Mouse (Mus musculus) gastrocnemius, postnatal 14 days (tissue): ENCODE measurements around the gene Srcin1. TPM values are rescaled to one million over a fixed set of nuclear protein-coding genes. Genes with fewer than 3 reads are reported as not detected.

Experiments used
- DNase-seq: peaks from one replicate; pipeline ENCODE4 v3.0.0; 2021; ENCODE audit warnings: mixed read lengths
- intact Hi-C: fragments of 180-260 bp; cut with DNase I; formaldehyde crosslinking; loops from one replicate; pipeline ENCODE4 v1.15.1; 2025; ENCODE audit warnings: low total_unique reads
- total RNA-seq, 2 experiments: library from RNA; stranded (reverse); gene quantifications; 2 replicates each; pipeline ENCODE4 v1.2.3; 2021

Srcin1 gene
- total RNA-seq, 2 experiments from 2014 or later = 0.51 to 0.64 TPM

- DNase-seq = no peak
- intact Hi-C loops = loop anchor here (5.0 kb wide), 1 partner anchor 37 kb away; no protein-coding TSS in a partner anchor
These were observed 55.4 kb downstream of the Srcin1 start for GRCm38 (mm10) chr11:97520541-97520940.

- intact Hi-C loops = no loop called here
- DNase-seq = no peak
These were observed 62.9 kb downstream of the Srcin1 start for GRCm38 (mm10) chr11:97513066-97513465.

DNA sequence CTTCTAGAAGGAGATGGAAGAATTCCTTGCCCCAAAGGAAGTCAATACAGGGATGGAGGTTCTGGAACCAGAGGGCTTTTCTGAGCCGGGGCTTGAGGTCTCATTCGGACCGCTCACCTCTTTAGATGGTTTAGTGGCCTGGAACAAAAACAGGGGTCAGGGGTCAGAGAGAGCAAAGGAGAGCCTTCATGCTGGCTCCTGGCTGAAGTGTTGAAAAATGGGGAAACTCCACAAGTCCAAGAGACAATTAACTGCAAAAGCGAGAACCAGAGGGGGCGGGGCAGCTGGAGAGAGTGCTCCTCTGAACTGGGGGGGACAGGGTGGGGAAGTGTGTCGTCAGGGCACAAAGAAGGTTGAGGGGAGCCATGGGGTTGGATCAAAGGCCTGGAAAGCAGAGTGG lies 63.5 kb downstream of the Srcin1 start:
- DNase-seq = no peak
- intact Hi-C loops = no loop called here

DNA sequence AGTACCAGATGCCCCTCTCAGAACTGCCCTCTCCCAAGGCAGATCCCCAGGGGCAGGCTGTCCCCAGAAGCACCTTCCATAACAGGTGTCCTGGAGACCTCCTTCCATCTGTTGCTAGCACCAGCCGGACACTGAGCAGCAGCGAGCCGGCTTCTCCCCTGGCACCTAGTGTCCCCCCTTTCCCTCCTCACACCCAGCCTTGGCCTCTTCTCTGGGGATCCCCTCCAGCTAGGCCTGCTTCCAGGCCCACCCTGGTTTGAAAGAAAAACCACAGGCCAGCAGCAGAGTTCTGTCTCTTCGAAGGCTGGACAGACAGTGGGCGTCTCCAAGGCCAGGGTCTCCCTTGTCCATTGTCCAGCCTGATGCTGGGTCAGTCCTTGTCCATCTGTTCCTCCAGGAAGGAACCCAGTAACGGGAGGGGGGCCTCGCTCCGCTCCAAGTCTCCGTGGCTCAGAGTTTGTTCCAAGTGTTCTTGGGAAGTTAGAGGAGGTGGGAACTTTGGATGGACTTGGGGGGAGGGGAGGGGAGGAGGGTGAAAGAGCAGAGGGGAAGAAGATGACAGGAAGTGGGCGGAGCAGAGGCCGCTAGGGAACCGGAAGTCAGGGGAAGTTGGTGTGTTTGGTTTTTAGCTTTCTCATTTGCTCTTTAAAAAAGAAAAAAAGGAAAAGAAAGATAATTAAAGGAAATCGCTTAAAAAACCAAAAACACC lies 64.2 kb downstream of the Srcin1 start:
- DNase-seq = peak; percentile 54
- intact Hi-C loops = no loop called here

- intact Hi-C loops = no loop called here
- peak; percentile 73 for DNase-seq
These were observed 64.9 kb downstream of the Srcin1 start for GRCm38 (mm10) chr11:97510966-97511660.

DNA sequence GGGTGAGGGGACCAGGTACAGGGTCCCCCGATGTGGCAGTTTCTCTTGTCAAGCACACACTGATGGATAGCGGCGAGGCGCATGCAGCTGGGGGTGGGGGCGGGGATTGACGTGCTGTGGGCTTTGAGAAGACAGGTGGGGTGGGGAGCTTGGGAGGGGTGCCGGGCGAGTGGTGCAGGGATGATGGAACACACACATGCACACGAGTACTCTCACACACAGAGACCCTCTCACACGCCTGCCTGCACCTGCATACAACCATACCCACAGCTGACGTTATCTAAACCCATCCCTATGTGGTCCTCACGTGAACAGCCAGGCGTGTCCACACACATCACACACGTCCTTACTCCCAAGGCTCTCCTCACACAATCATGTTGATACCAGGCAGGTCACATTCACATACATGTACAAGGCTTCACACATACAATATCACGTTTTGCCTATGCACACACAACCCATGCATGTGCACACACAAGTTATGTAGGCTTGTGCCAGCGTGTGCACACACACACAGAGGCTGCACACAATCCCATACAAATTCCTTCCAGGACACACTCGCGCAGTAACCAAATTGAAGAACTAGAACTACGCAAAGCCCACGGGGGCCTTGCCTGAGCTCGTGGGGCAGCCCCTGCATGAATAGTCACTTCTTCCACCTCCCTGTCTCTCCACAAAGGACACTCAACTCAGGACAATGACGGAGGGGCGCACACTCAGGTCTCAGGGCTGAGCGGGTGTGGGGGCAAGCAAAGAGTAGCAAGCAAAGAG lies 66.1 kb downstream of the Srcin1 start:
- intact Hi-C loops = no loop called here

GRCm38 (mm10) chr11:97509058-97509457 lies 66.9 kb downstream of the Srcin1 start:
- intact Hi-C loops = no loop called here
- no peak for DNase-seq

More for the DNA sequence above, 66.1 kb downstream of the Srcin1 start:
- DNase-seq = no peak

- intact Hi-C loops = no loop called here
- no peak for DNase-seq
These were observed 67.8 kb downstream of the Srcin1 start for GRCm38 (mm10) chr11:97508198-97508597.

GRCm38 (mm10) chr11:97506331-97506730 lies 69.7 kb downstream of the Srcin1 start:
- no peak for DNase-seq
- intact Hi-C loops = no loop called here

DNA sequence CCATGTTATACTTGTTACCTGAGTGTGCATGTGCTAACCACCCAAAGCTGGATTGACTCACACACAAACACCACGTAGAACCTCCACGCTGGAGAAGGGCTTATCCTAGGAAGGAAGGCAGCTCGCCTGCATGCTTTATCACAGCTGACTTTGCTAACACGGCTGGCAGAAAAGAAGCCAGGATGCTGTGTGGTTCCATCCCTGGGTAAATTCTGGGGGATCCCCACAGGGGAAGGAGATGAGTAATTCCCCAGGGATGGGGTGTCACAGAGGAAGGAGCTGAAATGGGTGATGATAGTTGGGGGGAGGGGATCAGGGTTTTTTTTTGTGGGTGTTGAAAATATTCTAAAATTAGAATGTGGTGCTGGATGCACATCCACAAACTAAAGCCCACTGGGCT lies 70.2 kb downstream of the Srcin1 start:
- intact Hi-C loops = no loop called here
- DNase-seq = no peak

GRCm38 (mm10) chr11:97502846-97503245 lies 73.1 kb downstream of the Srcin1 start:
- intact Hi-C loops = no loop called here
- no peak for DNase-seq

DNA sequence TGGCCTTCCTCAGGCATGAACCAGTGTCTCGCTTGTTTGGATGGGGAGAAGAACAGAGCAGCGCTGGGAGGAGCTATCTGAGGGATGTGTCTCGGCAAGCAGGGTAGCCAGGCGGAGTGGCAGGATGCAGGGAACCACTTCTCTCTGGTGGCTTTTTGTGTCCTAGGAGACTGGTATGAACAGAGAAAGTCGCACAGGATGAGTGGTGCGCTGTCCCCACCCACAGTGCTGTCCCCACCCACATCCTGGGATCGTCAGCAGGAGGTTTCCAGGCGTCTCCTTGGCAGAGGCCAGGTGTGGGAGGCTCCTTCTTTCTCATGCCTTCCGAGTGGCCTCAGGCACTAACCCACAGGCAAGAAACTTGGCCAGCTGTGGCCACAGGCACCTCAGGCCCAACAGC lies 73.6 kb downstream of the Srcin1 start:
- intact Hi-C loops = no loop called here
- no peak for DNase-seq

DNA sequence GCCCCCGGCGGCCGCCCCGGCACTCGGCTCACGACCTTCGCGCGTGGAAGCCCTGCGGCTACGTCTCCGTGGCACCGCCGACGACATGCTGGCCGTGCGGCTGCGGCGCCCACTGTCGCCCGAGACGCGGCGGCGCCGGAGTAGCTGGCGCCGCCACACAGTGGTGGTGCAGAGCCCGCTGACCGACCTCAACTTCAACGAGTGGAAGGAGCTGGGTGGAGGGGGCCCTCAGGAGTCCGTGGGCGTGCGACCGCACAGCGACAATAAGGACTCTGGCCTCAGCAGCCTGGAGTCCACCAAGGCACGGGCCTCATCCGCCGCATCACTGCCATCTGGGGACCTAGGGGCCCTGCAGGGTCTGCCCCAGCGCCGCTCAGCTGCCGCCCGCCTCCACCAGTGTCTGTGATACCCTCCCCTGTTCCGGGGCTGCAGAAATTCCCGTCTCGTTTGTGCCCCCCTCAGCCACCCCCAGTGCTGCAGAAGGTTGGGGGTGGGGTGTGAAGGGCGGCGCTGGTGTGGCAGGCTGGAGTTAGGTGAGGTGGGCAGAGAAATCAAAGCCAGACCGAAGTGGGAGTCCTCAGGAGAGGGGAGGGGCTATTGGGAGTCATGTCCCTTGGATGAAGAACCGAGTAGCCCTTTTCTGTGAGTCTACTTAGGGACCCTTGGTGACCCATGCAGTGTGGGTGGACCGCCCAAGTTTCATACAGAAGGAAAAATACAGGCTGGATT lies 75.1 kb downstream of the Srcin1 start:
- DNase-seq = peak; percentile 4
- intact Hi-C loops = no loop called here

- intact Hi-C loops = no loop called here
These were observed 75.9 kb downstream of the Srcin1 start, which contains the start of gene 4933428G20Rik for GRCm38 (mm10) chr11:97499865-97500719. 4933428G20Rik (minus strand) TSS chr11:97500340.

DNA sequence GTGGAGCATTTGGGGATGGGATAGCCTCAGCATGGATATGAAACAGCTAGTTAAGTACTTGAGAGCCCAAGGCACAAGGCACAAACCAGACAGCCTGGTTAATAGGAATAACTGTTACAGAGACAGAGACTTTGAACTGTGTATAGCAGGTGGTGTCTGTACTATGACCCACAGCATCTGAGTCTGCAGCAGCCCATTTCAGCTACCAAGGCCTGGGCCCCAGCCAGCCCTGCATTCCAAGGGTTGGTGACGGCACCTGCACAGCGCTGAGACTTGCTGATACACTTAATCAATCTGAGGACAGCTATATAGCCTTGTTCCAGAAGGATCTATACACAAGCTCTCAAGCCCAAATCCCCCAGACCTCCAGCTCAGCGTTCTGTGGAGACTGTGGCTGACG lies 78.4 kb downstream of the Srcin1 start:
- DNase-seq = no peak
- intact Hi-C loops = no loop called here

More at GRCm38 (mm10) chr11:97499865-97500719, 75.9 kb downstream of the Srcin1 start, which contains the start of gene 4933428G20Rik:
- DNase-seq = no peak

DNA sequence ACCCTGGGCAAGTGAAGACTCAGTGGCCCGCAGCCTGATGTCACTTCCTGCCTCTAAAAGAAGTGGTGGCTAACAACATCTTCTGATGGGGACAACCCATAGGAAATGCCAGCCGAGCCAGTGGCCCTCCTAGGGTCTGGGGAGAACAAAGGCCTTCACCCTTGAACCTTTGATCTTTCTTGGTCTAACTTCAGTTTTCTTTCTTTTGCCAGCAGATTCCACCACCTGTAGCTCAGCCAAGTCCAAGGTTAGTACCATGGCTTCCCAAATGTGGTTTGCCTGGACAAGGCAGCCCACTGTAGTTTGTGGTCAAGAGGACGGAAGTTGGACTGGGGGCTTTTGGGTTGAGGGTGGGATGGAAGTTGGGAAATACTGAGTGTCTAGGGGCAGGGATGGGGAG lies 83.2 kb downstream of the Srcin1 start:
- intact Hi-C loops = loop anchor here (5.0 kb wide), 1 partner anchor 124 kb away; no protein-coding TSS in a partner anchor
- DNase-seq = no peak

GRCm38 (mm10) chr11:97491640-97492039 lies 84.3 kb downstream of the Srcin1 start:
- no peak for DNase-seq
- intact Hi-C loops = loop anchor here (5.0 kb wide), 1 partner anchor 126 kb away; no protein-coding TSS in a partner anchor

DNA sequence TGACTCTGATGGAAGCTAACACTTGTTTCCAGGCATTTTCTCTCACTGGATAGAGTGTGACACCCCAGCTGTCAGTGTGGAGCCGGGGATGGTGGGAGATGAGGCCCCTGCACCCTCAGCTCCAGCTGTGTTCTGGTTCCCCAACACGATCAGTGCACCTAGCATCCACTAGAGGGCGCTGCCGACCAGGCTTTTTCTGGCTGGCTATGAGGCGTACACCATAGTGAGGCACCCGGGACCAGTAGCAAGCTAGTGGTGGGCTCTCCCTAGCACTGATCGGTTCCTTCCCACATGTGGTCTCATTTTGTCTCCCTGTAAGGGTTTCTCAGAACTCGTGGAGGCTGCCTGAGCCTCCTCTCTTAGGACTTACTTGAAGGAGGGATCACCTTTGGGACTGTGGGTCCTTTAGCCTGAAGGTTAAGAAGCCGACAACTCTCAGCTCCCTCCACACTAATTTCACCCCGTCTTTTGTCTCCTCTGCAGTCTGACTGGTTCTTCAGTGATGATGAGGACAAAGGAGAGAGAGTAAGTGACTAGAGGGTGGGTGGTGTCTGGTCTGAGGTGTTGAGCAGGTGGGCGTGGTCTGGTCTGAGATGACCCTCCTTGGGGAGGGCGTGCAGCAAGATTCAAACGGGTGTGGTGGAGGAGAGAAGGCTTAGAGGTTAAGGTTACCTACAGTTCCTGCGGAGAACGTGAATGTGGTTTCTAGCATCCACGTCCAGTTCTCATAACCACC lies 86.2 kb downstream of the Srcin1 start:
- DNase-seq = peak; percentile 65
- intact Hi-C loops = loop anchor here (5.0 to 10.0 kb wide), 2 partner anchors 85 to 128 kb away; partner anchors contain the start of gene Srcin1
